Mouse (Mus musculus): ENCODE measurements around the gene Vcpkmt. TPM values are rescaled to one million over a fixed set of nuclear protein-coding genes. Genes with fewer than 3 reads are reported as not detected.
"Not testable (repeated sequence)": the region's sequence is repeated elsewhere in the genome, so short reads cannot be mapped to it uniquely, and the experiment has no call there.

The Vcpkmt gene
- polyA plus RNA-seq, 2 experiments: 21.3 to 28.2 TPM

GRCm38 (mm10) chr12:69573271-69573670 is 9.6 kb downstream of the Vcpkmt start:
- H3K9ac ChIP-seq (ENCODE audit: low read depth, low read length, severe bottlenecking): no peak overlapping the region
- ATAC-seq (ENCODE audit: low FRiP score, low read depth): no peak
- no peak overlapping the region for H3K4me2 ChIP-seq (replicated peaks; ENCODE audit: low read depth, low read length, severe bottlenecking)
- no peak overlapping the region for H3K27ac ChIP-seq (replicated peaks; ENCODE audit: low read depth, low read length)
- H3K27me3 ChIP-seq (ENCODE audit: control insufficient read depth, insufficient read depth, low read length): no peaks in the 10 kb centered on the region
- no peaks in the 10 kb centered on the region for H3K9me3 ChIP-seq (ENCODE audit: control insufficient read depth, low read length)
- WGBS: 93% methylated on average over 8 of the region's 8 CpGs
- DNase-seq (ENCODE audit: low spot score): no peak
- no peak overlapping the region for H3K4me3 ChIP-seq (replicated peaks; ENCODE audit: low read length)
- peaks cover 19% of the 10 kb centered on the region for H3K36me3 ChIP-seq (ENCODE audit: control insufficient read depth, insufficient read depth, low read length)
- H3K4me1 ChIP-seq (ENCODE audit: control insufficient read depth, insufficient read depth, low read length): peaks cover 4% of the 10 kb centered on the region; the same call in 1 of the 2 replicates
- TF ChIP-seq POLR2A (IDR thresholded peaks at IDR 0.05; ENCODE audit: borderline replicate concordance, extremely low read depth, insufficient read depth, insufficient read length): no peak

GRCm38 (mm10) chr12:69569926-69570325 is 12.9 kb downstream of the Vcpkmt start:
- ATAC-seq (ENCODE audit: low FRiP score, low read depth) (no peak), DNase-seq (ENCODE audit: low spot score) (no peak)
- no peak overlapping the region for H3K9ac ChIP-seq (ENCODE audit: low read depth, low read length, severe bottlenecking)
- TF ChIP-seq POLR2A (IDR thresholded peaks at IDR 0.05; ENCODE audit: borderline replicate concordance, extremely low read depth, insufficient read depth, insufficient read length): no peak
- H3K4me2 ChIP-seq (replicated peaks; ENCODE audit: low read depth, low read length, severe bottlenecking): no peak overlapping the region
- H3K27ac ChIP-seq (replicated peaks; ENCODE audit: low read depth, low read length): no peak overlapping the region
- H3K9me3 ChIP-seq (ENCODE audit: control insufficient read depth, low read length): no peaks in the 10 kb centered on the region
- WGBS: 95% methylated on average over 3 of the region's 3 CpGs
- no peaks in the 10 kb centered on the region for H3K36me3 ChIP-seq (ENCODE audit: control insufficient read depth, insufficient read depth, low read length)
- H3K27me3 ChIP-seq (ENCODE audit: control insufficient read depth, insufficient read depth, low read length): no peaks in the 10 kb centered on the region
- peaks cover 4% of the 10 kb centered on the region; the same call in 1 of the 2 replicates for H3K4me1 ChIP-seq (ENCODE audit: control insufficient read depth, insufficient read depth, low read length)
- H3K4me3 ChIP-seq (replicated peaks; ENCODE audit: low read length): no peak overlapping the region

- no peak for ATAC-seq (ENCODE audit: low FRiP score, low read depth)
- H3K27me3 ChIP-seq (ENCODE audit: control insufficient read depth, insufficient read depth, low read length): no peaks in the 10 kb centered on the region
These were observed 14.6 kb downstream of the Vcpkmt start for GRCm38 (mm10) chr12:69568266-69568665.

GRCm38 (mm10) chr12:69561006-69561405 is 21.8 kb downstream of the Vcpkmt start:
- not testable (repeated sequence) for ATAC-seq (ENCODE audit: low FRiP score, low read depth); H3K27ac ChIP-seq (replicated peaks; ENCODE audit: low read depth, low read length); H3K4me1 ChIP-seq (ENCODE audit: control insufficient read depth, insufficient read depth, low read length); H3K4me3 ChIP-seq (replicated peaks; ENCODE audit: low read length); H3K36me3 ChIP-seq (ENCODE audit: control insufficient read depth, insufficient read depth, low read length); H3K4me2 ChIP-seq (replicated peaks; ENCODE audit: low read depth, low read length, severe bottlenecking); H3K9ac ChIP-seq (ENCODE audit: low read depth, low read length, severe bottlenecking); DNase-seq (ENCODE audit: low spot score); H3K27me3 ChIP-seq (ENCODE audit: control insufficient read depth, insufficient read depth, low read length); H3K9me3 ChIP-seq (ENCODE audit: control insufficient read depth, low read length)
- WGBS: 75% methylated on average over 6 of the region's 6 CpGs

More at GRCm38 (mm10) chr12:69568266-69568665, 14.6 kb downstream of the Vcpkmt start:
- no peak for DNase-seq (ENCODE audit: low spot score)
- 77% methylated on average over 3 of the region's 3 CpGs for WGBS
- H3K9me3 ChIP-seq (ENCODE audit: control insufficient read depth, low read length): no peaks in the 10 kb centered on the region
- H3K9ac ChIP-seq (ENCODE audit: low read depth, low read length, severe bottlenecking): no peak overlapping the region
- H3K4me2 ChIP-seq (replicated peaks; ENCODE audit: low read depth, low read length, severe bottlenecking): no peak overlapping the region
- no peaks in the 10 kb centered on the region for H3K4me1 ChIP-seq (ENCODE audit: control insufficient read depth, insufficient read depth, low read length)
- no peak overlapping the region for H3K4me3 ChIP-seq (replicated peaks; ENCODE audit: low read length)
- TF ChIP-seq POLR2A (IDR thresholded peaks at IDR 0.05; ENCODE audit: borderline replicate concordance, extremely low read depth, insufficient read depth, insufficient read length): no peak
- H3K36me3 ChIP-seq (ENCODE audit: control insufficient read depth, insufficient read depth, low read length): no peaks in the 10 kb centered on the region
- H3K27ac ChIP-seq (replicated peaks; ENCODE audit: low read depth, low read length): no peak overlapping the region

- no peak overlapping the region for H3K9ac ChIP-seq (ENCODE audit: low read depth, low read length, severe bottlenecking)
- TF ChIP-seq POLR2A (IDR thresholded peaks at IDR 0.05; ENCODE audit: borderline replicate concordance, extremely low read depth, insufficient read depth, insufficient read length): no peak
These were observed 26.5 kb downstream of the Vcpkmt start for GRCm38 (mm10) chr12:69556221-69556861.

More at GRCm38 (mm10) chr12:69556221-69556861, 26.5 kb downstream of the Vcpkmt start:
- H3K27me3 ChIP-seq (ENCODE audit: control insufficient read depth, insufficient read depth, low read length): no peaks in the 10 kb centered on the region
- H3K36me3 ChIP-seq (ENCODE audit: control insufficient read depth, insufficient read depth, low read length): no peaks in the 10 kb centered on the region
- DNase-seq (ENCODE audit: low spot score): peak; percentile 44
- H3K4me3 ChIP-seq (replicated peaks; ENCODE audit: low read length): no peak overlapping the region
- 23% methylated on average over 6 of the region's 6 CpGs for WGBS
- H3K27ac ChIP-seq (replicated peaks; ENCODE audit: low read depth, low read length): peak overlapping the region; percentile 63
- H3K9me3 ChIP-seq (ENCODE audit: control insufficient read depth, low read length): no peaks in the 10 kb centered on the region
- peaks cover 4% of the 10 kb centered on the region; the same call in 1 of the 2 replicates for H3K4me1 ChIP-seq (ENCODE audit: control insufficient read depth, insufficient read depth, low read length)
- no peak overlapping the region for H3K4me2 ChIP-seq (replicated peaks; ENCODE audit: low read depth, low read length, severe bottlenecking)
- ATAC-seq (ENCODE audit: low FRiP score, low read depth): peak; percentile 44; the same call in 1 of the 2 replicates
